Mouse (Mus musculus) G1E (cell line): ENCODE measurements around the gene Rrp1b. TPM values are rescaled to one million over a fixed set of nuclear protein-coding genes. Genes with fewer than 3 reads are reported as not detected.
"Not testable (repeated sequence)": the region's sequence is repeated elsewhere in the genome, so short reads cannot be mapped to it uniquely, and the experiment has no call there.

Source experiments
- ATAC-seq: 2 replicates; pipeline ENCODE4 v1.8.0; 2016; ENCODE audit warnings: mild to moderate bottlenecking; ENCODE audit not compliant: insufficient number of reproducible peaks, poor library complexity, low FRiP score, severe bottlenecking; ENCODE audit errors: extremely low read depth
- DNase-seq: peaks from one replicate; pipeline ENCODE4 v3.0.0; 2012; ENCODE audit warnings: low spot score
- H3K27me3 ChIP-seq: 2 replicates; pipeline ENCODE4 v1.6.1; 2012; ENCODE audit warnings: mild to moderate bottlenecking, low read length, inconsistent platforms; ENCODE audit not compliant: insufficient read depth
- H3K36me3 ChIP-seq: replicated peaks from 2 replicates; pipeline ENCODE3; 2012; ENCODE audit warnings: mild to moderate bottlenecking, inconsistent platforms
- H3K4me1 ChIP-seq: 2 replicates; pipeline ENCODE4 v1.6.1; 2012; ENCODE audit warnings: low read depth, low read length, inconsistent platforms, mixed read lengths; ENCODE audit not compliant: insufficient read depth
- H3K4me3 ChIP-seq: 2 replicates; pipeline ENCODE4 v1.5.1; 2012; ENCODE audit warnings: low read depth, mild to moderate bottlenecking, inconsistent platforms, low read length, moderate library complexity, mixed read lengths
- H3K9me3 ChIP-seq: replicated peaks from 2 replicates; pipeline ENCODE4 v1.6.1; 2012; ENCODE audit warnings: inconsistent platforms
- CTCF ChIP-seq: IDR thresholded peaks from 2 replicates; pipeline ENCODE4 v1.5.1; 2012; ENCODE audit warnings: low read depth, low read length, inconsistent platforms, mixed read lengths
- GATA1 ChIP-seq: IDR thresholded peaks from 2 replicates; pipeline ENCODE4 v1.6.1; 2012; ENCODE audit warnings: borderline replicate concordance, low read length, inconsistent platforms, mixed read lengths
- GATA2 ChIP-seq: IDR thresholded peaks from 2 replicates; pipeline ENCODE4 v1.6.1; 2012; ENCODE audit warnings: low read depth, low read length, inconsistent platforms, borderline replicate concordance
- POLR2AphosphoS5 ChIP-seq: IDR thresholded peaks from 2 replicates; pipeline ENCODE4 v1.6.1; 2012; ENCODE audit warnings: low read depth, low read length, inconsistent platforms; ENCODE audit not compliant: insufficient replicate concordance
- TAL1 ChIP-seq: conservative IDR thresholded peaks from 2 replicates; pipeline ENCODE4 v1.6.1; 2012; ENCODE audit warnings: low read depth, low read length, inconsistent platforms, mixed read lengths
- polyA plus RNA-seq: library from polyadenylated mRNA; stranded (reverse); fragments of >175 nt; gene quantifications from 2 replicates; pipeline ENCODE4 v1.2.3, GENCODE M21; 2012
- total RNA-seq, 2 experiments: library from RNA; stranded (forward) in 1 of 2; stranded (reverse) in 1 of 2; fragments of 200-1000 nt in 1 of 2; fragments of >200 nt in 1 of 2; fragmentation: Nextera tagmentation in 1 of 2; gene quantifications; 2 replicates each; pipeline ENCODE4 v1.2.3; 2014 to 2017

Rrp1b gene
- total and polyA plus RNA-seq, 3 experiments: 33.1 to 156 (median 53.6) TPM

DNA sequence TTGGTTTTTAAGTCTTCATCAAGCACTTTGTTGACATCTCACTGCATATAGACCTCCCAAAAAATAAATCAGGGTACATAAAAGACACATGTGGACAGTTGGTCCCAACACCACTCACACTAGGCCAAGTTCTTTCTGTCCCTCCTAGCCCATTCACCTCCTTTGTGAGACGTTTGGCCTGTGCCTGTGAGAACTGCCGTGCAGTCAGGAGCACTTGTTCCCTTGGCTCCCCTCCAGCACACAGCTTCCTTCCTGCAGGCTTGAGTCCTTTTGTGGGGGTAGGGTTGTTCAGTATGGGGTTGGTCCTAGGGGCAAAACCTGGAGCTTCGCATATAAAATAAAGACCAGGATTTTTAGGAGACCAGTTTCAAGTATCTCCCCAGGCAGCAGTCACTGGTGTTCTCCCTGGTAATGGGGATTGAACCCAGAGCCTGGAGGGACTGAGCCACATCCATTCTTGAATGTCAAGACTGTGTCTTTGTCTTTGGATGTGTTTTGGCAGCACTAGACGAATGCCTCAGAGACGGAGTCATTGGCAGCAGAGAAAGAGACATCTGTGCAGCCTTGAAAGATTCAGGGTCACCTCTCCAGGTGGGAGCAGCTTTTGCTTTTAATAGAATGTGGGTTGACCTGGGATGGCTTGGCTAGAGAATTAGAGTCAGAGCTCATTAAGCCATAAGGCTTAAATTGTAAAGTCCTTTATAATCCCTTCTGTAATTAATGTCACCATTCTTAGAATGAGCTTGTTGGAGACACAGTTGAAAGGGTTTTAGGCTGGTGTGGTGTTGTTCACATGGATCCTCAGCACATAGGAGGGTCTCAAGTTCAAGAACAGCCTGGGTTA lies 16.6 kb downstream of the Rrp1b start:
- H3K9me3 ChIP-seq: no peaks in the 10 kb centered on the region
- ATAC-seq (no peak), DNase-seq (no peak)
- peaks cover 100% of the 10 kb centered on the region for H3K36me3 ChIP-seq
- no peak overlapping the region for H3K4me3 ChIP-seq
- TF ChIP-seq TAL1: no peak
- TF ChIP-seq GATA1: no peak
- TF ChIP-seq CTCF: no peak
- TF ChIP-seq GATA2: no peak
- TF ChIP-seq POLR2AphosphoS5: no peak
- H3K27me3 ChIP-seq: no peaks in the 10 kb centered on the region
- H3K4me1 ChIP-seq: no peaks in the 10 kb centered on the region

DNA sequence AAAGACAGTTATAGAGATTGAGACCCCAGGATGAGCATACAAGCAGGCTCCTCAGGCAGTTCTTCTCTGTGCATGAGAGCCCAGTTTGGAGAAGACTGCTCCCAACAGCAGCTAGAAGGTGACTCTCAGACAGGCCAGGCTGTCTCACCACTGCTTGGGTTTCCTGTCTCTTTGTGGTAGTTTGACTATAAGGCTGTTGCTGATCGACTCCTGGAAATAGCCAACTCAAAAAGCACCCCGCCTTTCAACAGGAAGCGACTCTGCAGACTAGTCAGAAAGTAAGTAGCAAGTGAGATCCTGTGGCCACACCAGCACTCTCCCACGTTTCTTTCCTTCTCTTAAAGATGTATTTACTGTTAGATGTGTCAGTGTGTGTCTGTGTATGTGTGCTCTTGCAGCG lies 17.8 kb downstream of the Rrp1b start:
- DNase-seq: no peak
- ATAC-seq: no peak
- TF ChIP-seq TAL1: no peak
- TF ChIP-seq GATA1: no peak
- no peak for TF ChIP-seq POLR2AphosphoS5
- TF ChIP-seq CTCF: no peak
- no peak for TF ChIP-seq GATA2
- no peaks in the 10 kb centered on the region for H3K4me1 ChIP-seq
- H3K9me3 ChIP-seq: no peaks in the 10 kb centered on the region
- H3K36me3 ChIP-seq: peaks cover 100% of the 10 kb centered on the region
- no peaks in the 10 kb centered on the region; the same call in 1 of the 2 replicates for H3K27me3 ChIP-seq
- no peak overlapping the region for H3K4me3 ChIP-seq

GRCm38 (mm10) chr17:32057843-32058242 lies 21.9 kb downstream of the Rrp1b start:
- Histone ChIP-seq H3K27me3 (no peaks in the 10 kb centered on the region; the same call in 1 of the 2 replicates), H3K9me3 (no peaks in the 10 kb centered on the region), H3K4me1 (no peaks in the 10 kb centered on the region), H3K36me3 (peaks cover 100% of the 10 kb centered on the region), H3K4me3 (no peak overlapping the region)
- TF ChIP-seq GATA2 (no peak), GATA1 (no peak), CTCF (no peak), POLR2AphosphoS5 (no peak), TAL1 (no peak)
- ATAC-seq: no peak
- no peak for DNase-seq

GRCm38 (mm10) chr17:32059084-32059483 lies 23.2 kb downstream of the Rrp1b start:
- Histone ChIP-seq H3K27me3 (no peaks in the 10 kb centered on the region; the same call in 1 of the 2 replicates), H3K4me3 (no peak overlapping the region), H3K36me3 (peaks cover 97% of the 10 kb centered on the region), H3K4me1 (no peaks in the 10 kb centered on the region; the same call in 1 of the 2 replicates), H3K9me3 (no peaks in the 10 kb centered on the region)
- TF ChIP-seq POLR2AphosphoS5 (no peak), CTCF (no peak), TAL1 (no peak), GATA1 (no peak), GATA2 (no peak)
- ATAC-seq: no peak
- no peak for DNase-seq

DNA sequence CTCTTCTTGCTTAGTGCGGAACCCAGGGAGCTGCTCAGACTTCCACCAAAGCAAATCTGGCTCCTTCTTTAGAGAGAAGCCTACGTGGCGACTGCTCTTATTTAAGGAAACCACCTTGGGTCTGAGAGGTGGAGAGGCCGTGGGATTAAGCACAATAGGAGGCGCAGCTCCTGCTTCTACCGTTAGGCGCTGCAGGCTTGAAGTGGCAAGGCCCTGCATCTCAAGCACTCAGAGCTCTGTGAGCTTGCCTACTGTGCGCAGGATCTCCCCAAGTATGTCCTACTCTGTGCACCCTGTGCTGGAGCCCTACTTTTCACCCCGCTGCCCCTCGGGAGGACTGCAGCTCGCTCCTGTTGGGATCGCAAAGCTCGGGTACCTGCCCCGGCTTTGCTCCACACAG lies 25.3 kb downstream of the Rrp1b start:
- DNase-seq (no peak), ATAC-seq (no peak)
- no peaks in the 10 kb centered on the region for H3K9me3 ChIP-seq
- no peaks in the 10 kb centered on the region; the same call in 1 of the 2 replicates for H3K27me3 ChIP-seq
- H3K36me3 ChIP-seq: peaks cover 81% of the 10 kb centered on the region
- H3K4me1 ChIP-seq: no peaks in the 10 kb centered on the region; the same call in 1 of the 2 replicates
- TF ChIP-seq CTCF (no peak), POLR2AphosphoS5 (no peak), GATA1 (no peak), TAL1 (no peak), GATA2 (no peak)
- no peak overlapping the region for H3K4me3 ChIP-seq

GRCm38 (mm10) chr17:32063654-32064053 lies 27.8 kb downstream of the Rrp1b start:
- H3K36me3 ChIP-seq: peaks cover 57% of the 10 kb centered on the region
- H3K9me3 ChIP-seq: no peaks in the 10 kb centered on the region
- no peak overlapping the region for H3K4me3 ChIP-seq
- ATAC-seq (no peak), DNase-seq (no peak)
- H3K27me3 ChIP-seq: no peaks in the 10 kb centered on the region
- TF ChIP-seq POLR2AphosphoS5: no peak
- no peak for TF ChIP-seq GATA2
- no peak for TF ChIP-seq GATA1
- TF ChIP-seq CTCF: no peak
- TF ChIP-seq TAL1: no peak
- H3K4me1 ChIP-seq: peaks cover 10% of the 10 kb centered on the region

DNA sequence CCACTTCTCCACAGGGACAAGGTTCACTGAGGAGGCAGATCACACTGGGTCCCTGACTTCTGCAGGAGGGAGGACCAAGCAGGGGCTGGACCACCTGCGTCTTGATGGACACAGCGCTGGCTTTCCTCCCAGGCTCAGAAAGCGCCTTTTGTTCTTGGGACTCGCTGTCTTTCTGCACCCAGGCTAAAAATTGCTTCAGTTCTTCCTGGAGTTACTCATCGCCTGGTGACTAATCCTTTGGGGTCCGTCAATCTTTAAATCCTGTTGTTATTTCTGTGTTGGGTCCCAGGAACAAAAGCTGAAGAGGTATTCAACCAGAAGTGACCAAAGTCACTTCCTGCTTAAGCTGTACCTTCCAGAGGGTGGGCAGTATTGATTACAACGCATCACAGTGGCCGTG lies 28.9 kb downstream of the Rrp1b start:
- not testable (repeated sequence) for ATAC-seq, DNase-seq, H3K27me3 ChIP-seq, H3K4me3 ChIP-seq, H3K9me3 ChIP-seq
- H3K4me1 ChIP-seq: peaks cover 16% of the 10 kb centered on the region
- peaks cover 46% of the 10 kb centered on the region for H3K36me3 ChIP-seq
